Mouse (Mus musculus) layer of hippocampus, postnatal 25 days (tissue): ENCODE data around the gene Hscb. TPM values are rescaled to one million over a fixed set of nuclear protein-coding genes. Genes with fewer than 3 reads are reported as not detected.
A peak's percentile ranks its signal among the peaks of the same experiment; 100 is the strongest.
"Not testable (repeated sequence)": the region's sequence is repeated elsewhere in the genome, so short reads cannot be mapped to it uniquely, and the experiment has no call there.

Experiments
- DNase-seq, 2 experiments: peaks; one replicate each; pipeline ENCODE4 v3.0.0; 2022; ENCODE audit warnings: mixed read lengths in 2 of 2, low spot score in 1 of 2; ENCODE audit errors: extremely low spot score in 1 of 2
- total RNA-seq, 2 experiments: library from RNA; stranded (reverse); gene quantifications; 2 replicates each; pipeline ENCODE4 v1.2.3; 2021

Hscb gene
- total RNA-seq: 10 to 100 TPM; 10.4 to 11.1 TPM

DNA sequence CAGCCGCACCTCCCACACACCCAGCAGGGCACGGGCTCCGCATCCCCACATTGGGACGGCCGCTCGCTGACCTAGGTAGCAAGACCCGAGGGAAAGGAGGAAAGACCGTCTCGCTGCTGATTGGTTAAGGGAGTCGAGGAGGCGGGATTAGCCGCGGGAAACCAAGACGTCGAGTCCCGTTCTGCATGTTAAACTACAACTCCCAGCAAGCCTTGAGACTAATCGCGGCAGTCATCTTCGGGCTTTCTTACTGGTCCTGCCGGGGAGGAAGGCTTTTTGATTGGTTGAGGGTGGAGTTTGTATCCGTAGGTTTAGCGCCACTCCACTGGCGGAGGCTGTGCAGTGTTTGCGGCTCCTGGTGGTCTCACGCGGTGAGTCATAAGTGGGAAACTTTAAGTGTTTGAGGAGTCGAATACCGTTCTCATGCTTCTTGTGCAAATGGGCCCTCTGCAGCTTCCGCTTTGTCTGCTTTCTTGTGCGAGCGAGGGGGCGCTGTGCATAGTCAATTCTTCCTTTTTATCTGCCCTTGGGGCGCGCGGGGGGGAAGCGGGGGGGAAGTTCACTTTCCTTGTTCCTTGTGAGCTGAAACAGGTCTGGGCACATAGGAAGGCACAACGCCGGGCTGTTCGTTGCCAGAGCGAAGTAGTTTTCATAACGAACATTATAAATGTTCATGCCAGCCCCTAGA, at the start of gene Hscb, which contains the start of gene Chek2:
Gene Hscb (minus strand): TSS at position 100 of the 688 bp plus-strand sequence.
Gene Chek2 (plus strand): TSS at position 302 of the 688 bp plus-strand sequence.
- DNase-seq: peak; percentile 91 to 96

DNA sequence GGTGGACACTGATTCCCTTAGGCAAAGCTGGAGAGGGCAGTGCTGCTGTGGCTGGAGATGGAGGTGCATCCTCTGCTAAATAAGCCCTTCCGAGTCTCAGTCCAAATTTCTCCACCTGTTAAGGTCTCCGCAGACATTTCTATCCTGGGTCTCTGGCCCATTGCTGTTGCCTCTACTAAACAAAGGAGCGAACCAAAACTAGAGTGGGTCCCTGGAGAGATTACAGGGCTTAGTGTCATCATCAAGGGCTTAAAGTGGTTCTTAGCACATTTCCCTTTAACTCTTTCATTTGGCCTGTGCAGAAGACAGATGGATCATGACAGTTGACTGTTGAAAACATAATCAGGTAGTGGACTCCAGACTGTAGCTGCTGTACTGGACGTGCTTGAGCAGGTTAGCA, 49.0 kb upstream of the Hscb start:
- no peak for DNase-seq

GRCm38 (mm10) chr5:110879584-110880374, 40.2 kb upstream of the Hscb start, which contains the start of gene Ttc28:
TSS of gene Ttc28 (plus strand) at chr5:110879803.
- DNase-seq: peak; percentile 81 to 86

DNA sequence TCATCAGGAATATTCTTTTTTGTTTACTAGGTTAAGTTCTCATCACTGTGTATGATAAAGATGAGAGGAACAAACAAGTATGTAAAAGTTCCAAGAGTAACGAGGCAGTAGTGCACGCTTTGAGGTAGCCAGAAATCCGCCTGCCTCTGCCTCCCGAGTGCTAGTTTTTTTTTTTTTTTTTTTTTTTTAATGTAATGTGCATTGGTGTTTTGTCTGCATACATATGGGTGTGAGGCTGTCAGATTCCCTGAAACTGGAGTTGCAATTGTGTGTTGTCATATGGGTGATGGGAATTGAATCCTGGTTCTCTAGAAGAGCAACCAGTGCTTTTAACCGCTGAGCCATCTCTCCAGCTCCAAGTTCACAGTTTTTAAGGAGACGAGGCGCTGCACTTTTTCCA, 39.5 kb upstream of the Hscb start:
- DNase-seq: no peak

DNA sequence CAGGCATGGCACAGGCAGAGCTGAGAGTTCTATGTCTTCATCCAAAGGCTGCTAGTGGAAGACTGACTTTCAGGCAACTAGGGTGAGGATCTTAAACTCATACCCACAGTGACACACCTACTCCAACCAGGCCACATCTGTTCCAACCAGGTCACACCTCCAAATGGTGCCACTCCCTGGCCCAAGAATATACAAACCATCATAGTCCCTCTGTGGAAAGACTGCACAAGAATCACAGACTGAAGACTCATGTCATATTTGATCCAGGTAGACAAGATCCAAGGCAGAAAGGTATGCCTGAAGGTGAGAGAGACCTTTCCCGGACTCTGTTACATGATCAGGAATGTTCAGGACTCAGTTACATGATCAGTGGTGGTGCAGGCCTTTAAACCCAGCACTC, 38.9 kb upstream of the Hscb start:
- not testable (repeated sequence) for DNase-seq

DNA sequence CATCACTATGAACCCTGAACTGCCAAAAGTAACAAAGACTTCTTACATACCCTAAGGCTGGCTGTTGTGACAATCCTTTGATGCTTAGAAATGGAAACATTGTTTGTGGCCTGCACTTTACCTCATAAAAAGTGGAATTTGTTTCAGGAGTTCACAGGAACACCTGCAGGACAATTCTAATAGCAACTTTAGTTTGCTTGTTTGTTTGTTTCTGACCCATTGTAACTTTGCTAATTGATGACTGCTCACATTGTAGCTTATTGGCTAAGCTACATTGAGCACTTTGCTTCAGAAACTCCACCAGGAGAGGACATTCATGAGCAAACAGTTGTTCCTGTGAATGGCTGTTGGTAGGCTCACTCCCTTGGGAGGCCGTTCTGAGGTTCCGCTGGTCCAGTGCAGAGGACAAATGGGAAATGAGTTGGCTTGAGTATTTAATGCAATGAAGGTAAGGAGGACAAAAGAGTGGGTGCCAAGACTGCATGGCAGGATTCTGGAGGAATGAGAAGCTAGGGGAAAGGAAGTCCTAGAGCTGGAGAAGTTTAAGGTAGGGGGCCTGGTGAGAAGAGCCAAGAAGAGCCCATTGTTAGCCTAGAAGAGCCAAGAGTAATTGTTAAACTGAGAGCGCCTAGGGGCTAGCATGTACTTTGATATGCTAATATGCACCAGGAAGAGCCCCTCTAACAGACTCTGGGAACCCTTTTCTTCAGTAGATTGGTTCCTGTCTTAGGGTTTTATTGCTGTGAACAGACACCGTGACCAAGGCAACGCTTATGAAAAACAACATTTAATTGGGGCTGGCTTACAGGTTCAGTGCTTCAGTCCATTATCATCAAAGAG, 38.3 kb upstream of the Hscb start:
- DNase-seq: no peak

GRCm38 (mm10) chr5:110875286-110875685, 35.7 kb upstream of the Hscb start:
- DNase-seq: no peak

DNA sequence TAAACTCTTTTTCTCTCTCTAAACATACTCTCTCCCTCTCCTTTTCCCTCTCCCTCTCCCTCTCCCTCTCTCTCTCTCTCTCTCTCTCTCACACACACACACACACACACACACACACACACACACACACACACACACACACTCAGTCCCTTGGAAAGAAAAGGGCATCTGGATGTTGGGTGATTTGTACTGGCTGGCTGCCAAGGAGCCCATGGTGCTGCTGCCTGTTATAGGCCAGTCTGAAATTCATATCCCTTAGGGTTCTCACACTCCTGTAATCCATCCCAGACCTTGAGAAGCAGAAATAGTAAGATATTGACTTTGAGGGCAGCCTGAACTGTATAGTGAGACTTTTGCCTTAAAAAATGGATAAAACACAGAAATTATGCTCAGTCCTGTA, 35.1 kb upstream of the Hscb start:
- no peak for DNase-seq

- DNase-seq: no peak
Observed at GRCm38 (mm10) chr5:110873160-110873559, 33.6 kb upstream of the Hscb start.

- DNase-seq: no peak
Observed at GRCm38 (mm10) chr5:110869242-110869669, 29.7 kb upstream of the Hscb start.

DNA sequence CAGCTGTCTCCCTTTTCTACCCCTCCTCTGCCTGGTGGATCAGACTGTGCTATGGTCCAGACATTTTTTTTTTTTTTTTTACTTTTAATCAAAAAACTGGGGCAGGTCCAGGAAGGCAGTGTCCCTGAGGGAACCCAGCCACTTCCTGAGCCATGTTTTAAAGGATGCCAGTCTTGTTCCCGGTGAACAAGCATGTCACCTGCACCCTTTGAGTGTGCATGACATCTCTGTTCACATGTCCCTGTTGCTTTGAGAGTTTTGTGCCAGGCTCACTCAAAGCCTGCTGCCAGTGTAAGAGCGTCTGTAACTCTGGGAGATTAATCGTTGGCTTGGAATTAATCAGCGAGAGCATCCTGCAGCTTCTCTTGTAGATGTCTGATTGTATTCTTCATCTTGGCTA, 28.9 kb upstream of the Hscb start:
- no peak for DNase-seq

- no peak for DNase-seq
Observed at GRCm38 (mm10) chr5:110860445-110860844, 20.9 kb upstream of the Hscb start.

DNA sequence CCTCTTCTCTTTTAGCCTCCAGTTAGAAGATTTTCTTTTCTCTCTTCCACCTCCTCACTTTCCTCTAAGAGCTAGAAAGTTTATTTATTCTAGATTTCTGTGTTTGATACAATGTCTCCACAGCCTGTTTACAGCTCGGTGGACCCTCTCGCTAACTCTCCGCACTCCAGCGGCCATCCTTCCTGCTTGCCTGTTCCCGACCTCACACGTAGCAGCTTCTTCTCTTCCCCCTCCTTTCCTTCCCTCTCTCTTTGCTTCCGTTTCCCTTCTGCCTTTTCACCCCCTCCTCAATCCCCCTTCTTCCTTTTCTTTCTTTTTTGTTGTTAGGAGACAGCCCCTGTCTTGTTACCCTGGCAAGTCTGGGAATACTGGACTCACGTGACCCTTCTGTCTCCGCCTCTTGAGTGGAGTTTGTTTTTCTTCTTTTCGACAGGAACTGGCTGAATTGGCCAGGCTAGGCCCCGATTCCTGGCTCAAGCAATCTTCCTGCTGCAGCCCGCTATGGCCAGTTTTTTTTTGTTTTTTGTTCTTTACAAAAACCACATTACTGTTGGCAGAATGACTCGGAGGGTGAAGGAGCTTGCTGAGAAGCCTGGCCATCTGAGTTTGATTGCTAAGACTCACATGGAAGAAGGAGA, 19.6 kb upstream of the Hscb start:
- DNase-seq: no peak

DNA sequence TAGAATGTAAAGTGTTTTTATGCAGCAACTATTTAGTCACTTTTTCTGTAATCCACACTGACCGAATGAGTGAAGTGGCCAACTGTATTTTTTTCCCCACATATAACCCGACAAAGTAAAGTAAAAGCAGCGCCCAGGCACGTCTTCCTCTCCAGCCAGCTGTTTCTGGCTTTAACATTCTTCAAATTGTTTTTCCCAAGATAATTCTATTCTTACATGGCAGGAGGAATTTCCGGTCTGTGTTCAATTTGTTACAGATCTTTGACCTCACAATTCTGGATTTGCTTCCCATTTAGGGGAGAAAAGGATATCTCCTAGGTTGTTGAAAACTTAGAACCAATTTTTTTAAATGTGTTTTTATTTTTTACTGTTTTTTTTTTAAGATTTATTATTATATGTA, 17.5 kb upstream of the Hscb start:
- no peak for DNase-seq

DNA sequence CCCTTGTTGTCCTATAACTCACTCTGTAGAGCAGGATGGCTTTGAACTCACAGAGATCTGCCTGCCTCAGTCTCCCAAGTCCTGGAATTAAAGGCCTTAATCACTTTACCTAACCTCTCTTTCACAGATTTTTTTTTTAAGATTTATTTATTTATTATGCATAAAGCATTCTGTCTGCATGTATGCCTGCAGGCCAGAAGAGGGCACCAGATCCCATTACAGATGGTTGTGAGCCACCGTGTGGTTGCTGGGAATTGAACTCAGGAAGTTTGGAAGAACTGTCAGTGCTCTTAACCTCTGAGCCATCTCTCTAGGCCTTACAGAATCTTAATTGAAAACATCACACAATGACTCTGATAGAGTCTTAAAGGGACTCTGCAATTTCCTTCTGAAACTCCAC, 13.4 kb upstream of the Hscb start:
- no peak for DNase-seq

GRCm38 (mm10) chr5:110841046-110841862, 1.7 kb upstream of the Hscb start:
- DNase-seq: no peak

- DNase-seq: peak in 1 of 2 experiments; percentile 37
Observed at GRCm38 (mm10) chr5:110840465-110840864, 888 bp upstream of the Hscb start.

DNA sequence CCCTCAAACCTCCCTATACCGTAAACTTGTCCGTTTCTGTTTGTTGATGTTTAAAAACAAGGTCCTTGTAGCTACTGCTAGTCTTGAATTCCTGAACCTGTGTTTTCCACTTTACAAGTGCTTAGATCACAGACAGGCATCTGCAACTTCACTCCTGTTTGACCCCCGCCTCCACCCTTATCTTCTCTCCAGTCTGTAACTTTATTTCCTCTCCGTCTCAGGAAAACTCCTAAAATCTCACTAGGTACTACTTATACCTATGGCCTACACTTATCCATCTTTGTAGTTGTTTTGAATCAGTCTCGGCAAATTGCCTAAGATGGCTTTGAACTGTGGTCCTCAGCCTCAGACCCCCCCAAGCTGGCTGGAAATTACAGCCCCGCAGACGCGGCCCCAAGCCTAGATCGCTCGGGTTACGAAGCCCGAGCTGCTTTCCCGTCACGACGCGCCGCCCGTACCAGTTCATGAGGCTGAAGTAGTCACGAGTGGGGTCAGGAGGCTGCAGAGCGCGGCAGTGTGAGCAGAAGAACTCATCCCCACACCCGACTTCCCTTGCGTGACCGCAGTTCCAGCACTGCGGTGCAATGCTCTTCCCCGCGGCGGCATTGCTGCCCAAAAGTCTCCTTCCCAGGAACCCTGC, 419 bp downstream of the Hscb start:
- no peak for DNase-seq

GRCm38 (mm10) chr5:110838016-110838415, 1.6 kb downstream of the Hscb start:
- not testable (repeated sequence) for DNase-seq
